ENCODE assay signal across 17 mouse cellular contexts in genomic region chr16:45685295-45685694, GRCm38 (mm10). TPM values are rescaled to one million over a fixed set of nuclear protein-coding genes. Genes with fewer than 3 reads are reported as not detected.
A peak's percentile ranks its signal among the peaks of the same experiment; 100 is the strongest.
DNase-seq lines count a peak whose midpoint lies in the region; ATAC-seq and TF ChIP-seq lines count a peak whose summit lies in the region.
"Had no signal": no experiment of that assay in that cellular context is flagged by ENCODE, and none has a peak within 500 bp of the region (broad histone marks: within the 10 kb centered on the region; RNA-seq: fewer than 3 reads in every experiment).

No protein-coding gene starts in this region.

- no peak for TF ChIP-seq CTCF in cortical plate, adult 2 months (IDR thresholded peaks at IDR 0.05; ENCODE audit: extremely low read depth, insufficient read depth, low read length)

- DNase-seq in frontal cortex, postnatal 25 days (ENCODE audit: low spot score in 2 of 2), result no peak
- DNase-seq in left cerebral cortex, postnatal 14 days (ENCODE audit: low spot score in 2 of 2), result peak; percentile 37 to 56
- no peak for DNase-seq in left cerebral cortex, adult 11 months (ENCODE audit: low spot score)
- peak; percentile 65 for DNase-seq in brain, adult 2 months (ENCODE audit: low read depth, low spot score)
- DNase-seq in yolk sac, embryonic 10.5 days (ENCODE audit: low spot score), result no peak

- 0 out of 2 replicates have a peak overlapping the region, but pooled peaks have one; percentile 6 for H3K27ac ChIP-seq in cortical plate, adult 2 months (ENCODE audit: insufficient read depth, low read length)
- H3K27ac ChIP-seq: limb, embryonic 13.5 days; liver, embryonic 13.5 days; neural tube, embryonic 15.5 days had no signal

- H3K4me1 ChIP-seq in cortical plate, adult 2 months (ENCODE audit: control insufficient read depth, insufficient read depth, low read length), result peaks cover 4% of the 10 kb centered on the region
- H3K4me1 ChIP-seq: limb, embryonic 13.5 days; liver, embryonic 13.5 days had no signal

- peak; percentile 92 for ATAC-seq in frontal cortex, adult (ENCODE audit: low TSS enrichment)
- ATAC-seq: lung, postnatal 0 days had no signal

- TF ChIP-seq POLR2A in cortical plate, adult 2 months (IDR thresholded peaks at IDR 0.05; ENCODE audit: extremely low read depth, insufficient read depth, low read length), result no peak

- intact Hi-C loops in left cerebral cortex, postnatal 14 days (cut with DNase I), result loop anchor here (2.0 to 10.0 kb wide), 2 partner anchors 40 to 130 kb away; partner anchors contain the start of gene Tagln3

- H3K4me3 ChIP-seq in cortical plate, adult 2 months (ENCODE audit: insufficient read depth, low read length), result no peak overlapping the region
- H3K4me3 ChIP-seq: limb, embryonic 13.5 days; liver, embryonic 13.5 days; neural tube, embryonic 15.5 days had no signal

RNA-seq across cellular contexts. Expression of gene Tmprss7, which starts 8.2 kb away (rescaled TPM):
- 1 to 10 TPM; 5.2 to 8.5 TPM for total RNA-seq in left cerebral cortex, postnatal 14 days (2021)
- polyA plus RNA-seq in cortical plate, adult 2 months (2012; rRNA removed), result 4.4 TPM in 2 replicates
- total RNA-seq: gastrocnemius, adult 8-10 months; heart, postnatal 10 days had no signal
- polyA plus RNA-seq: embryonic facial prominence, embryonic 14.5 days; stomach, embryonic 14.5 days had no signal

RNA-seq across cellular contexts. Expression of gene BC016579, which starts 31.4 kb away (rescaled TPM):
- under 1 TPM; 0.15 to 0.21 TPM for total RNA-seq in left cerebral cortex, postnatal 14 days (2021)
- polyA plus RNA-seq in cortical plate, adult 2 months (2012; rRNA removed), result 0.45 and 0.52 TPM in 2 replicates
- total RNA-seq: gastrocnemius, adult 8-10 months; heart, postnatal 10 days had no signal
- polyA plus RNA-seq: adrenal gland, adult 2 months; embryonic facial prominence, embryonic 14.5 days; neural tube, embryonic 15.5 days had no signal

RNA-seq across cellular contexts. Expression of gene Tagln3, which starts 39.1 kb away (rescaled TPM):
- 100 to 1,000 TPM; 302 to 304 TPM for total RNA-seq in left cerebral cortex, postnatal 14 days (2021)
- 615 and 624 TPM in 2 replicates for polyA plus RNA-seq in cortical plate, adult 2 months (2012; rRNA removed)
- total RNA-seq: granulocyte monocyte progenitor cell, adult 5-6 weeks had no signal

RNA-seq across cellular contexts. Expression of gene Abhd10, which starts 57.5 kb away (rescaled TPM):
- total RNA-seq in left cerebral cortex, postnatal 14 days (2021), result 10 to 100 TPM; 20.1 to 22.5 TPM
- 24.0 and 24.1 TPM in 2 replicates for polyA plus RNA-seq in cortical plate, adult 2 months (2012; rRNA removed)

Comparison
In these comparisons a context has a peak if more than half of its experiments do, and no peak if none do; other contexts are left out.
1. DNase-seq: peak in left cerebral cortex, postnatal 14 days (2 of 2) and brain, adult 2 months (single experiment); none in frontal cortex, postnatal 25 days (0 of 2), left cerebral cortex, adult 11 months (single experiment) and yolk sac, embryonic 10.5 days (single experiment).